Mouse (Mus musculus): Measurements from ENCODE around the gene Scaf1. TPM values are rescaled to one million over a fixed set of nuclear protein-coding genes. Genes with fewer than 3 reads are reported as not detected.

Scaf1 gene
- total RNA-seq, 2 experiments from 2014 or later: 69.6 to 81.1 TPM

- no peak for DNase-seq
Observed at GRCm38 (mm10) chr7:44954091-44954885, 61.9 kb downstream of the Scaf1 start.

- no peak for DNase-seq
Observed at GRCm38 (mm10) chr7:44953561-44953960, 62.6 kb downstream of the Scaf1 start.

Small RNA genes within 50 kb of the gene (microRNA-seq; reads per million reads assigned to microRNA genes)
- gene Mir7054: 2.8 reads per million

Other genes with a start within 250 kb of the Scaf1 start
- 10 to 100 TPM; 44.3 to 47.1 TPM for gene Nup62, start 200.3 kb downstream of the Scaf1 start, total RNA-seq (2021)
- 1 to 10 TPM; 5.2 TPM for gene Il4i1, start 200.0 kb downstream of the Scaf1 start, total RNA-seq (2021)
- 100 to 1,000 TPM; 144 to 202 TPM for gene Atf5, start 199.7 kb downstream of the Scaf1 start, total RNA-seq (2021)
- gene Akt1s1, start 167.4 kb downstream of the Scaf1 start, total RNA-seq (2021): 100 to 1,000 TPM in 1 of 2 experiments, 10 to 100 TPM in 1; 92.4 to 109 TPM
- 10 to 100 TPM; 61.9 to 73.1 TPM for gene Tbc1d17, start 167.3 kb downstream of the Scaf1 start, total RNA-seq (2021)
- 10 to 100 TPM; 37.6 to 38.6 TPM for gene Pnkp, start 159.2 kb downstream of the Scaf1 start, total RNA-seq (2021)
- 100 to 1,000 TPM; 239 to 266 TPM for gene Ptov1, start 146.6 kb downstream of the Scaf1 start, total RNA-seq (2021)
- 10 to 100 TPM; 73.7 to 83.7 TPM for gene Med25, start 123.7 kb downstream of the Scaf1 start, total RNA-seq (2021)
- 10 to 100 TPM; 19.5 to 24.8 TPM for gene Fuz, start 120.3 kb downstream of the Scaf1 start, total RNA-seq (2021)
- gene Ap2a1, start 86.9 kb downstream of the Scaf1 start, total RNA-seq (2021): 10 to 100 TPM; 83.6 to 93.2 TPM
- gene Tsks, start 73.2 kb downstream of the Scaf1 start, total RNA-seq (2021): not detected
- 10 to 100 TPM in 1 of 2 experiments, 1 to 10 TPM in 1; 9.8 to 15.3 TPM for gene Cpt1c, start 41.5 kb downstream of the Scaf1 start, total RNA-seq (2021)
- 100 to 1,000 TPM; 254 to 258 TPM for gene Prmt1, start 29.8 kb downstream of the Scaf1 start, total RNA-seq (2021)
- 10 to 100 TPM; 80.3 to 89.6 TPM for gene Irf3, start 18.7 kb downstream of the Scaf1 start, total RNA-seq (2021)
- 10 to 100 TPM; 15.8 to 16.2 TPM for gene Bcl2l12, start 17.7 kb downstream of the Scaf1 start, total RNA-seq (2021)
- 10 to 100 TPM; 57.6 to 60.2 TPM for gene Rras, start 1.6 kb upstream of the Scaf1 start, total RNA-seq (2021)
- gene Prr12, start 36.5 kb upstream of the Scaf1 start, total RNA-seq (2021): 10 to 100 TPM; 36.9 to 51.9 TPM
- 10 to 100 TPM; 39.7 to 45.9 TPM for gene Nosip, start 46.1 kb upstream of the Scaf1 start, total RNA-seq (2021)
- 10 to 100 TPM; 18.5 to 20.0 TPM for gene Prrg2, start 46.3 kb upstream of the Scaf1 start, total RNA-seq (2021)
- 10 to 100 TPM; 65.2 to 71.2 TPM for gene Rcn3, start 75.9 kb upstream of the Scaf1 start, total RNA-seq (2021)
- 100 to 1,000 TPM; 169 to 185 TPM for gene Fcgrt, start 87.5 kb upstream of the Scaf1 start, total RNA-seq (2021)
- 1,000 to 10,000 TPM; 1,283 to 1,295 TPM for gene Rps11, start 108.1 kb upstream of the Scaf1 start, total RNA-seq (2021)
- gene Rpl13a, start 112.4 kb upstream of the Scaf1 start, total RNA-seq (2021): 1,000 to 10,000 TPM; 1,643 to 1,697 TPM
- not detected for gene Gm45713, start 119.9 kb upstream of the Scaf1 start, total RNA-seq (2021)
- gene Flt3l, start 120.1 kb upstream of the Scaf1 start, total RNA-seq (2021): 10 to 100 TPM in 1 of 2 experiments, 1 to 10 TPM in 1; 9.7 to 18.1 TPM
- gene Pih1d1, start 137.9 kb upstream of the Scaf1 start, total RNA-seq (2021): 10 to 100 TPM; 59.0 to 68.5 TPM
- gene Aldh16a1, start 138.2 kb upstream of the Scaf1 start, total RNA-seq (2021): 10 to 100 TPM; 50.6 to 68.2 TPM
- gene Slc17a7, start 147.6 kb upstream of the Scaf1 start, total RNA-seq (2021): under 1 TPM; 0.18 to 0.42 TPM
- gene Gfy, start 163.2 kb upstream of the Scaf1 start, total RNA-seq (2021): not detected
- gene Pth2, start 164.6 kb upstream of the Scaf1 start, total RNA-seq (2021): not detected
- gene Ccdc155, start 188.5 kb upstream of the Scaf1 start, total RNA-seq (2021): under 1 TPM in 1 of 2 experiments, not detected in 1; 0.36 TPM
- gene Dkkl1, start 195.8 kb upstream of the Scaf1 start, total RNA-seq (2021): under 1 TPM in 1 of 2 experiments, not detected in 1; 0.30 TPM
- gene Tead2, start 199.4 kb upstream of the Scaf1 start, total RNA-seq (2021): 10 to 100 TPM; 21.0 to 24.0 TPM
- gene Cd37, start 222.8 kb upstream of the Scaf1 start, total RNA-seq (2021): 10 to 100 TPM; 13.9 to 17.6 TPM
- gene Slc6a16, start 224.7 kb upstream of the Scaf1 start, total RNA-seq (2021): under 1 TPM in 1 of 2 experiments, not detected in 1; 0.12 TPM